9 mouse cellular contexts compared by ENCODE assay signal in the genomic region with DNA sequence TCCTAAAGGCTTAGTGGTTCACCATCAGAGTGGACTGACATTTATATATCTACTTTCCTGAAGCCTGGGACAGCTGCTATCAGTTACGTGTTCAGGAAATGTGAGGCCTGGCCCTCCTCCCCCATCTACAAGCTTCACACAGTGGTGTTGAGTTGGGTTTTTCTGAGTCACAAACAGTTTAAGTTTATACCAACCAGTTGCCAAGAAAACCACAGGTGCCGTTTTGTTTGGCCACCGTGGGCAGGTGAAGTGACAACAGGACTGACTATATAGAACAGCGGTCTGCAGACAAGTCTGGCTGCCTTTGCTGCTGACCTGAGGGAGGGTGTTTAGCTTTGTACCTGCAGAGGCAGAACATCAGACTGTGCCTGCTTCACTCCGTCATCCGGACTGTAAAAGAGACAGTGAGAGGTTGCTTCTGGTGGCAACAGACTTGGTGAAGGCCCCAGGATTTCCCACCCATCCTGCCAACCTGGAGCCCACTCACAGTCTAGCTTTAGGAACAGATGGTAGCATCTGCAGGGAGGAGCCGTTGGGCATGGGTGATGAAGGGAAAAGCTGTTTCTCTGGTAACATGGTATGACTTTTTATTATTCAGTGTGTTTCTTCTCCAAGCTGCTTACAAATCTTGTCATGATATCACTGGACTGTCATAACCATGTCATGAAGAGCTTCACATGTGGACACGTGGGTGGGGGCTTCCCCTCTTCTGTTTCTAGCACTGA. TPM values are rescaled to one million over a fixed set of nuclear protein-coding genes. Genes with fewer than 3 reads are reported as not detected.
DNase-seq lines count a peak whose midpoint lies in the region; TF ChIP-seq lines count a peak whose summit lies in the region.
"Had no signal": no experiment of that assay in that cellular context is flagged by ENCODE, and none has a peak within 500 bp of the region (broad histone marks: within the 10 kb centered on the region; RNA-seq: fewer than 3 reads in every experiment).

No protein-coding gene starts in this region.

- WGBS in olfactory bulb, adult 2 months, result 59% methylated on average over 8 of the region's 8 CpGs

- H3K4me3 ChIP-seq in gastrocnemius, adult 2 months, result no peak overlapping the region
- no peak overlapping the region for H3K4me3 ChIP-seq in olfactory bulb, adult 2 months (ENCODE audit: insufficient read depth, low read depth, low read length)
- H3K4me3 ChIP-seq: embryonic facial prominence, embryonic 12.5 days had no signal

- H3K27ac ChIP-seq in gastrocnemius, adult 2 months, result peak overlapping the region; percentile 46
- H3K27ac ChIP-seq in olfactory bulb, adult 2 months (ENCODE audit: insufficient read depth, low read depth, low read length), result 0 out of 2 replicates have a peak overlapping the region, but pooled peaks have one; percentile 8
- H3K27ac ChIP-seq: embryonic facial prominence, embryonic 12.5 days had no signal

- no peak for TF ChIP-seq CTCF in gastrocnemius, adult 2 months (IDR thresholded peaks at IDR 0.05)
- no peak for TF ChIP-seq CTCF in olfactory bulb, adult 2 months (IDR thresholded peaks at IDR 0.05; ENCODE audit: insufficient read depth, low read depth, low read length)

- DNase-seq in gastrocnemius, adult 2 months, result no peak
- no peak for DNase-seq in gastrocnemius, adult 18-20 months (ENCODE audit: low spot score)
- peak; percentile 57 to 67 for DNase-seq in spleen, postnatal 36 days (ENCODE audit: low spot score in 2 of 2)
- DNase-seq in spleen, adult 18-20 months, result no peak
- peak; percentile 81 to 86 for DNase-seq in layer of hippocampus, adult 18-20 months (ENCODE audit: low spot score in 2 of 2)
- DNase-seq in yolk sac, embryonic 10.5 days (ENCODE audit: low spot score), result no peak
- no peak for DNase-seq in gastrocnemius, adult 8-10 months (ENCODE audit: low spot score in 2 of 2)

- H3K4me1 ChIP-seq in olfactory bulb, adult 2 months (ENCODE audit: control insufficient read depth, insufficient read depth, low read length), result peaks cover 13% of the 10 kb centered on the region
- H3K4me1 ChIP-seq: embryonic facial prominence, embryonic 12.5 days had no signal

- intact Hi-C loops in gastrocnemius, adult 2 months (cut with DNase I), result no loop called here

- no peak for TF ChIP-seq POLR2A in olfactory bulb, adult 2 months (IDR thresholded peaks at IDR 0.05; ENCODE audit: insufficient read depth, low read depth, low read length)

RNA-seq across cellular contexts. Expression of a gene that starts 13.2 kb away (rescaled TPM):
- under 1 TPM; 0.92 to 0.98 TPM for total RNA-seq in gastrocnemius, adult 2 months (2021)
- total RNA-seq in gastrocnemius, adult 18-20 months (2021), result 1 to 10 TPM in 1 of 2 experiments, under 1 TPM in 1; 0.96 to 1.6 TPM
- total RNA-seq in layer of hippocampus, adult 18-20 months (2021), result 1 to 10 TPM; 1.7 to 1.8 TPM
- polyA plus RNA-seq in olfactory bulb, adult 2 months (2012; ENCODE audit: insufficient read depth, insufficient read length, low replicate concordance, missing spikeins), result not detected in 2 replicates
- 1 to 10 TPM in 1 of 4 experiments, under 1 TPM in 3; 0.29 to 1.7 (median 0.76) TPM for total RNA-seq in gastrocnemius, adult 8-10 months (2022)

Comparison
In these comparisons a context has a peak if more than half of its experiments do, and no peak if none do; other contexts are left out.
1. DNase-seq: peak in spleen, postnatal 36 days (2 of 2) and layer of hippocampus, adult 18-20 months (2 of 2); none in gastrocnemius, adult 2 months (single experiment), gastrocnemius, adult 18-20 months (single experiment), spleen, adult 18-20 months (0 of 2), yolk sac, embryonic 10.5 days (single experiment) and gastrocnemius, adult 8-10 months (0 of 2).